Mouse (Mus musculus) frontal cortex, postnatal 14 days (tissue): Measurements from ENCODE around the gene Akirin2.
"Not testable (repeated sequence)": the region's sequence is repeated elsewhere in the genome, so short reads cannot be mapped to it uniquely, and the experiment has no call there.

ENCODE experiments used
- DNase-seq, 2 experiments: peaks; one replicate each; pipeline ENCODE4 v3.0.0; 2022; ENCODE audit warnings: low spot score in 2 of 2

Gene Akirin2

GRCm38 (mm10) chr4:34550748-34551097 lies at the start of gene Akirin2:
TSS of gene Akirin2 (plus strand) at chr4:34550937.
- DNase-seq: no peak

DNA sequence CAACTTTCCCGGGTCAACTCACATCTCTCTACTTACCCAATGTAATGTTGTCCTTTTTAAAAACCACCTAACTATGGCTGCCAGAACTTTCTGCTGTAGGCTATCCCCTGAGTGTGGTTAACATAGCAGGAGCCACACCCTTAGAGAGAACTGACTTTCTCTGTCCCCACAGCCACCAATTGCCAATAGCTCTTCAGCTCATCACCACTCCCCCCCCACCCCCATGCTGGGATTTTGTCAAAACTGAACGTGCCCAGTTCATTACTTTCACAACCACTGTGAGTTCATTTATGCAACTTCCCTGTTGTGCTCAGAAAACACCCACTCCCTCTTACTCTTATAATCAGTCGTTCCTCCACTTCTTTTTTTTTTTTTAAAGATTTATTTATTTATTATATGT lies 40.4 kb upstream of the Akirin2 start:
- DNase-seq: no peak

- no peak for DNase-seq
These were observed 27.9 kb upstream of the Akirin2 start for GRCm38 (mm10) chr4:34522846-34523245.

DNA sequence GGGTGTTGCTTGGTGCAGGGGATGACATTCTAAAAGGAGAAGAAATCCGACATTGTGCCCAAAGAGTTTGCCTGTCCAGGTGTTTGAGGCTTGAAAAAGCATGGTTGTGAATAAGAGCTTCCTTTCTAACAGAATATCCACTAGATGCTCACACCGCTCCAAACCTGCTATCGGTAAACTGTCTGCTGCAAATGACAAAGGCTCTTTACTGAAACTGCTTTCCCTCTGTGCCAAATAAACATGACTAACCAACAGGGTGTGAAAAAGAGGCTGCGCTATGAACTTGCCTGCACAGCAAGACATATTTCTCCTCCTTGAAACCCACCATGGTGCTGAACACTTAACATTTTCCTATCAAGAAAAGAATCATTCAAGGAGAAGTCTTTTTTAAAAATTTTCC lies 27.2 kb upstream of the Akirin2 start:
- no peak for DNase-seq

- no peak for DNase-seq
These were observed 24.0 kb upstream of the Akirin2 start for GRCm38 (mm10) chr4:34526771-34527170.

GRCm38 (mm10) chr4:34528430-34529100 lies 22.2 kb upstream of the Akirin2 start:
- no peak for DNase-seq

GRCm38 (mm10) chr4:34529379-34529778 lies 21.4 kb upstream of the Akirin2 start:
- no peak for DNase-seq

DNA sequence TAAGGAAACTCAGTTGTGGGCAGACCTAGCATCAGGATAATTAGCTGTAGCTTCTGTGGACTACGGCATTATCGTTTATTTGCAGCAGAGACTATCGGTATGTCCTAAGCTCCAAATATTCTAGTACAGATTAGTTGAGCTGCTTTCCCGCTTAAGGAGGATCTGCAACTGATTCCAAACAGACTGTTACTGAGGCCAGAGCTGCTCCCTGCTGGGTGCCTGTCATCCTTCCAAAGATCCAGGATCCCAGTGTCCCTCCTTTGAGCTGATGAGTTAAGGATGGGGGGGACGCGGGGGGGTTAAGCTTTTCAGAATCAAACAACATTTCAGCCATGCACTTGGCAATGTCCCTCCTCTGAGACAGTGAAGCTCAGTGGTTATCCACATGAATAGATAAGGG lies 20.8 kb upstream of the Akirin2 start:
- DNase-seq: no peak

- peak; percentile 95 for DNase-seq
These were observed 573 bp upstream of the Akirin2 start for GRCm38 (mm10) chr4:34549981-34550747.

- DNase-seq: peak; percentile 25 to 29
These were observed 517 bp downstream of the Akirin2 start for GRCm38 (mm10) chr4:34551098-34551809.

GRCm38 (mm10) chr4:34551966-34552365 lies 1.2 kb downstream of the Akirin2 start:
- no peak for DNase-seq

DNA sequence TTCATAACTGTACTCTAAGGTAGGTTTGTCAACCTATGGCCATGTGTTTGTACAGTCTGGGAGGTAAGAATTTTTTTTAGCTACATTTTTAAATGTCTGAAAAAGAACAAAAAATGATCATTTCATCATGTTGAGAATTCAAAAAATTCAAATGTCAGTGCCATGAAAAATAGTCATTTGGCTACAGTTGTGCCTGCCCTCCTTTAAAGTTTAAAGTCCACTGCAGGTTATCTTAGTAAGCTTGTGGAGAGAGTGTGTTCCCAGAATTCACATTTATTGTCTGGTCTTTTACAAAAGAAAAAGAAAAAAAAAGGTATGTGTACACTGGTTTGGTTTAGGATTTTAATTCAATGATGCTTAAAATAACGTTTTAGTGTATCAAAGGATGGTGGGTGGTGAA lies 3.9 kb downstream of the Akirin2 start:
- DNase-seq: no peak

DNA sequence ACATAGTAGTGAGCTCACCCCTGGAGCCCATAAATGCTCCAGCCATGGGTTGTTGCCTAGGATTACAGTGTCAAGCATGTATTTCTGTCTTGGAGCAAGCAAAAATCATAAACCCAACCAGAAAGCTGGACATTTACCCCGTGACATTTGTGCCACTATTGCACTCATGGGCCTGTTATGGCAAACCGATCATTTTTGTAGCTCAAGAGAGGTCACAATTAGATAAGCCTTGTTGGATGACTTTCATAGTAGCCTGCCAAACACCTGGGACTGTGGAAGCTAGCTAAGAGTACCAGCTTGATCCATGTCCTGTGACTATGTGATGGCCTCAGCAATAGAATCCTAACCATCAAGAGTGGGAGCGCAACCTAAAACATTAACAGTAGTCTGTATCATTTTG lies 4.9 kb downstream of the Akirin2 start:
- no peak for DNase-seq

DNA sequence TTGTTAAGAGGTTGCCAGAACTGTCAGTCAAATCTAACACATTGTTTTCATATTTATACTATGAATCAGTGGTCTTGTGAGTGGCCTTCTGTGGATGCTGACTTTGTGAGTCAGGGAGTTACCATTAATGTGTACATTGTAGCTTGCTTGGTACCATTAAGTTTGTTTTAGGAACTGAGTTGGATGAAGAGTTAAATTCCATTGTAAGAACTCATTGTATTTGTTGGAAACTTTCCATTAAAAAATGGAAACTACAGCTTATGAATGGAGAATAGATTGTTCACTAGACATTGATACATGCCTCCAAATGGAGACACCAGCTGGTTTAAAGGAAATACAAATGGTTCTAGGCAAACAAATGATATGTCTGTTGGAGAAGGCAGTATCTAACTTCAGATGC lies 5.4 kb downstream of the Akirin2 start:
- no peak for DNase-seq

GRCm38 (mm10) chr4:34560971-34561370 lies 10.2 kb downstream of the Akirin2 start:
- no peak for DNase-seq

GRCm38 (mm10) chr4:34566226-34566625 lies 15.5 kb downstream of the Akirin2 start:
- DNase-seq: no peak

DNA sequence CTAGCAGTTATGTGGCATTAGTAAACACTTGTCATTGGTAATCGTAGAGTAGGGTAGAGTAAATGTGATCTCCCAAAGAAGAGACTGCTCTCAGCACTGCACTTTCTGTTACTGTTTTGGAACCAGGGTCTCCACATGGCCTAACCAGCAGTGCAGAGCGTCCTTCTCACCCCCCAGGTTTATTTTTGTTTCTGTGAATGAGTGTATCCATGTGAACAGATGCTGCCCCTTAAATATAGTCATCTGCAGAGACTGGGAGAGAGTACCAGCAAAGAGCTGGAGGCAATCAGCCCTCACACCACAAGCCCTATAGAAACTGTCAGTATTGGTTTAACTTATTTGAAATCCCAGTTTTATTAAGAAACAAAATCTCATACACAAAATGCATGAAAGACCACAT lies 22.1 kb downstream of the Akirin2 start:
- no peak for DNase-seq

GRCm38 (mm10) chr4:34577028-34577427 lies 26.3 kb downstream of the Akirin2 start:
- DNase-seq: no peak

GRCm38 (mm10) chr4:34579215-34579614 lies 28.5 kb downstream of the Akirin2 start:
- no peak for DNase-seq

- not testable (repeated sequence) for DNase-seq
These were observed 30.8 kb downstream of the Akirin2 start for GRCm38 (mm10) chr4:34581489-34581888.

DNA sequence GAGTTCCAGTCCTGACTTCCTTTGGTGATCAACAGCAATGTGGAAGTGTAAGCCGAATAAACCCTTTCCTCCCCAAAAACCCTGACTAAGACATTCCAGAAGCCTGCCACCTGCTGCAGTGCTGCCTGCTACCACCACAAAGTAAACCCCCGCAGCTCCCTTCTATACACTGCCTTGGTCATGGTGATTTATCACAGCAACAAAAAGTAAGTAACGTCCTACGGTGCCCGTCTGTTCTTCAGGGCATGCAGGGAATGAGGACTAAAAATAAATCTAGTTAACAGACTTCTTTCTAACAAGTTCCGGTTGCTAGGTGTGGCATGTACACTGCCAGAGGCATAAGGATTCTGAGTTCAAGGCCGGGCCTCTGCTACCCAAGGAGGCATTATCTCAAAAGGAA lies 31.3 kb downstream of the Akirin2 start:
- DNase-seq: peak in 1 of 2 experiments; percentile 20

GRCm38 (mm10) chr4:34582476-34582875 lies 31.7 kb downstream of the Akirin2 start:
- DNase-seq: no peak

DNA sequence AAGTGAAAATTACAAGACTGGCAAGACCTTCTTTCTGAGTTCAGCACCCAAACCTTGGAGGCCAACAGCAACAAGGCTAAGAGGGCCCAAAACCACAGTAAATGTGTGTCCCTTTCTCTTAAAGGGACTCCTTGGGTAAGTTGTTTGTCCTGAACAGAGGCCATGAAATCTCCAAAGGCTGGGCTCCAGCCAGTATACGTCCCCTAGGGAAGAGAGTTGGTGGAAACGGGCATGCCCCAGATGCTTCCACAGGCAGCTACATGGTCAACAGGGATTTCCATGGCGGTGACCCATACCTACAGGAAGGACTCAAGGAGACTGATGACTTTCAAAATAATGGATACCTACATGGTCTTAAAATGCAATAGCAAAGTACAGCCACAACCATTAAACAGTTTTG lies 32.7 kb downstream of the Akirin2 start:
- no peak for DNase-seq
